In genomic region chr13:41302716-41303115, GRCm38 (mm10) we compare ENCODE assay signal across 8 mouse cellular contexts. TPM values are rescaled to one million over a fixed set of nuclear protein-coding genes. Genes with fewer than 3 reads are reported as not detected.
DNase-seq lines count a peak whose midpoint lies in the region; ATAC-seq lines count a peak whose summit lies in the region.

No protein-coding gene starts in this region.

- H3K4me2 ChIP-seq in hindbrain, embryonic 12.5 days (replicated peaks) = no peak overlapping the region

- H3K27me3 ChIP-seq in hindbrain, embryonic 10.5 days (ENCODE audit: insufficient read depth, poor library complexity, severe bottlenecking) = peaks cover 20% of the 10 kb centered on the region
- H3K27me3 ChIP-seq in hindbrain, embryonic 12.5 days = peaks cover 12% of the 10 kb centered on the region

- intact Hi-C loops in left cerebral cortex, postnatal 25 days (cut with DNase I) = loop anchor here (1.0 to 5.0 kb wide), 2 partner anchors 55 to 270 kb away; no protein-coding TSS in a partner anchor

- H3K9me3 ChIP-seq in hindbrain, embryonic 10.5 days = no peaks in the 10 kb centered on the region
- no peaks in the 10 kb centered on the region for H3K9me3 ChIP-seq in hindbrain, embryonic 12.5 days (replicated peaks)

- H3K9ac ChIP-seq in hindbrain, embryonic 12.5 days = no peak overlapping the region

- 58% methylated on average over 10 of the region's 10 CpGs for WGBS in hindbrain, embryonic 10.5 days
- 63% methylated on average over 10 of the region's 10 CpGs for WGBS in hindbrain, embryonic 12.5 days

- peak; percentile 66 for DNase-seq in hindbrain, embryonic 10.5 days (ENCODE audit: low spot score)
- DNase-seq in adrenal gland, adult 2 months = peak; percentile 80
- DNase-seq in embryo, embryonic 9.5 days (ENCODE audit: extremely low spot score) = peak; percentile 72
- DNase-seq in heart, postnatal 4 days = peak; percentile 92
- DNase-seq in left cerebral cortex, postnatal 25 days (ENCODE audit: low spot score in 2 of 2) = peak; percentile 68 to 77
- peak; percentile 38 to 62 for DNase-seq in thymus, adult 18-20 months

- ATAC-seq in hindbrain, embryonic 12.5 days (ENCODE audit: low FRiP score) = no peak
- peak; percentile 89 for ATAC-seq in neutrophil, adult 5-6 weeks (ENCODE audit: extremely low read depth, insufficient number of reproducible peaks, low FRiP score, poor library complexity, severe bottlenecking)

- peaks cover 23% of the 10 kb centered on the region for H3K4me1 ChIP-seq in hindbrain, embryonic 10.5 days (replicated peaks)
- peaks cover 13% of the 10 kb centered on the region; the same call in 1 of the 2 replicates for H3K4me1 ChIP-seq in hindbrain, embryonic 12.5 days

- H3K27ac ChIP-seq in hindbrain, embryonic 10.5 days = no peak overlapping the region
- H3K27ac ChIP-seq in hindbrain, embryonic 12.5 days = no peak overlapping the region

- no peak overlapping the region for H3K4me3 ChIP-seq in hindbrain, embryonic 10.5 days
- no peak overlapping the region for H3K4me3 ChIP-seq in hindbrain, embryonic 12.5 days

- H3K36me3 ChIP-seq in hindbrain, embryonic 10.5 days = no peaks in the 10 kb centered on the region
- no peaks in the 10 kb centered on the region for H3K36me3 ChIP-seq in hindbrain, embryonic 12.5 days

RNA-seq across cellular contexts. Expression of gene Gm17364, which starts 28.9 kb away (rescaled TPM):
- not detected in 2 replicates for polyA plus RNA-seq in hindbrain, embryonic 10.5 days (2016; fragmentation: Nextera tagmentation; extraction: Ambion mirVana)
- polyA plus RNA-seq in hindbrain, embryonic 12.5 days (2016; fragmentation: Nextera tagmentation; extraction: Ambion mirVana) = not detected in 2 replicates
- not detected for total RNA-seq in adrenal gland, adult 2 months (2021)
- not detected in 2 replicates for polyA plus RNA-seq in adrenal gland, adult 2 months (2012; rRNA removed)
- not detected for total RNA-seq in heart, postnatal 4 days (2021)
- total RNA-seq in left cerebral cortex, postnatal 25 days (2021) = not detected
- total RNA-seq in neutrophil, adult 5-6 weeks (2017) = not detected in 2 replicates

RNA-seq across cellular contexts. Expression of gene Smim13, which starts 53.1 kb away (rescaled TPM):
- 9.8 and 10.3 TPM in 2 replicates for polyA plus RNA-seq in hindbrain, embryonic 10.5 days (2016; fragmentation: Nextera tagmentation; extraction: Ambion mirVana)
- 20.0 and 21.5 TPM in 2 replicates for polyA plus RNA-seq in hindbrain, embryonic 12.5 days (2016; fragmentation: Nextera tagmentation; extraction: Ambion mirVana)
- 10 to 100 TPM in 1 of 2 experiments, 1 to 10 TPM in 1; 9.7 to 11.0 TPM for total RNA-seq in adrenal gland, adult 2 months (2021)
- polyA plus RNA-seq in adrenal gland, adult 2 months (2012; rRNA removed) = 6.2 and 8.1 TPM in 2 replicates
- total RNA-seq in heart, postnatal 4 days (2021) = 10 to 100 TPM; 17.4 to 18.5 TPM
- 100 to 1,000 TPM; 178 to 186 TPM for total RNA-seq in left cerebral cortex, postnatal 25 days (2021)
- 5.4 and 6.3 TPM in 2 replicates for total RNA-seq in neutrophil, adult 5-6 weeks (2017)

Comparison
In these comparisons a context has a peak if more than half of its experiments do, and no peak if none do; other contexts are left out.
1. RNA of gene Smim13, which starts 53.1 kb away (total RNA-seq): 178 to 186 TPM in left cerebral cortex, postnatal 25 days; 17.4 to 18.5 TPM in heart, postnatal 4 days, 9.7 to 11.0 TPM in adrenal gland, adult 2 months and 5.4 to 6.3 TPM in neutrophil, adult 5-6 weeks; every median in the first group is over 4 times any median in the second.
2. Peak in every context shown above with its lines, with median percentiles within 50 percentile points of each other: DNase-seq.